Mouse (Mus musculus): ENCODE data around the gene Cyth1. TPM values are rescaled to one million over a fixed set of nuclear protein-coding genes. Genes with fewer than 3 reads are reported as not detected.

The Cyth1 gene
- total and polyA plus RNA-seq, 3 experiments, result 49.7 to 108 (median 79.7) TPM

DNA sequence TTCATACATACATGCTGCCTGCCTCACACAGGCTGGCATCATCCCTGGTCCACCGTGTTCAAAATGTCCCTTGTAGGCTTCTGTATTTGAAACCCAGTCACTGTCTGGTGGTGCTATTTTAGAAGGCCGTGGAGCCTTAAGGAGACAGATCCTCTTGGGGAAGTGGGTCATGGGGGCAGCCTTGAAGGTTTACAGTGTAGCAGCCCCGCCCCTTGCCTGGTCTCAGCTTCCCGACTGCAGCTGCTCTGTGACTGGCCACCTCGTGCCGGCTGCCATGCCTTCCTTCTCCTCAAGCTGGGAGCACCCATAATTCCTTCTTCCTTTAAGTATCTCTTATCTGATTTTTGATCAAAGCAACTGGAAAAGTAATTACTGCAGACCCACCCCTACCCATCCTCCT lies 113.1 kb downstream of the Cyth1 start:
- dilution Hi-C loops (cut with MboI; ENCODE audit: extremely low pct_ligation_motif_present, extremely low pct_unique_long_range_greater_than_20kb, low sequenced_read_pairs), result no loop called here
- TF ChIP-seq PAX5 (IDR thresholded peaks at IDR 0.05; ENCODE audit: low read length), result no peak
- no peak for TF ChIP-seq SIN3A (IDR thresholded peaks at IDR 0.05; ENCODE audit: low read length)
- no peak for TF ChIP-seq GABPA (IDR thresholded peaks at IDR 0.05; ENCODE audit: insufficient replicate concordance, low read depth, low read length)
- no peak for TF ChIP-seq JUND (conservative IDR thresholded peaks at IDR 0.05; ENCODE audit: low read depth, low read length)
- TF ChIP-seq EP300 (IDR thresholded peaks at IDR 0.05; ENCODE audit: low read length), result no peak
- no peak for TF ChIP-seq TBP (conservative IDR thresholded peaks at IDR 0.05; ENCODE audit: low read depth, low read length)
- TF ChIP-seq RCOR1 (conservative IDR thresholded peaks at IDR 0.05; ENCODE audit: low read depth, low read length), result no peak
- no peak for TF ChIP-seq ZMIZ1 (IDR thresholded peaks at IDR 0.05; ENCODE audit: low read depth, low read length)

GRCm38 (mm10) chr11:118133752-118134169 lies 114.6 kb downstream of the Cyth1 start:
- H3K9me3 ChIP-seq (replicated peaks; ENCODE audit: low read length), result peaks cover 8% of the 10 kb centered on the region
- H3K36me3 ChIP-seq (replicated peaks in 1 of 2; ENCODE audit: control insufficient read depth in 1 of 2, insufficient read depth in 1 of 2, low read length in 1 of 2), result no peaks in the 10 kb centered on the region
- DNase-seq (ENCODE audit: extremely low read depth), result no peak
- in situ Hi-C loops (cut with MboI; ENCODE audit: low pct_ligation_motif_present, low pct_unique_long_range_greater_than_20kb, low sequenced_read_pairs), result no loop called here
- TF ChIP-seq NELFE (IDR thresholded peaks at IDR 0.05; ENCODE audit: low read depth, low read length), result no peak
- dilution Hi-C loops (cut with MboI; ENCODE audit: extremely low pct_ligation_motif_present, extremely low pct_unique_long_range_greater_than_20kb, low sequenced_read_pairs), result no loop called here
- H3K4me3 ChIP-seq (replicated peaks in 1 of 3; ENCODE audit: low read depth in 2 of 3, low read length in 2 of 3, poor library complexity in 1 of 3), result no peak overlapping the region
- no peak overlapping the region for H3K4me2 ChIP-seq (ENCODE audit: insufficient read depth, low read depth, poor library complexity, severe bottlenecking)
- H3K4me1 ChIP-seq (ENCODE audit: control insufficient read depth in 1 of 2, insufficient read depth in 2 of 2), result peaks cover 11 to 47% of the 10 kb centered on the region in 2 experiments
- H3K9ac ChIP-seq (ENCODE audit: insufficient read depth, low read depth), result no peak overlapping the region
- no peaks in the 10 kb centered on the region for H3K79me2 ChIP-seq (replicated peaks; ENCODE audit: control insufficient read depth, extremely low read depth, insufficient read depth, poor library complexity, severe bottlenecking)
- no peaks in the 10 kb centered on the region for H3K27me3 ChIP-seq (replicated peaks)
- no peak overlapping the region for H3K27ac ChIP-seq (ENCODE audit: insufficient read depth, low read depth)

More for the DNA sequence above, 113.1 kb downstream of the Cyth1 start:
- in situ Hi-C loops (cut with MboI; ENCODE audit: low pct_ligation_motif_present, low pct_unique_long_range_greater_than_20kb, low sequenced_read_pairs), result no loop called here
- Histone ChIP-seq H3K4me2 (ENCODE audit: insufficient read depth, low read depth, poor library complexity, severe bottlenecking) (no peak overlapping the region), H3K27ac (ENCODE audit: insufficient read depth, low read depth) (no peak overlapping the region), H3K27me3 (replicated peaks) (no peaks in the 10 kb centered on the region), H3K9me3 (replicated peaks; ENCODE audit: low read length) (peaks cover 11% of the 10 kb centered on the region), H3K36me3 (replicated peaks in 1 of 2; ENCODE audit: control insufficient read depth in 1 of 2, insufficient read depth in 1 of 2, low read length in 1 of 2) (no peaks in the 10 kb centered on the region), H3K4me3 (replicated peaks in 1 of 3; ENCODE audit: low read depth in 2 of 3, low read length in 2 of 3, poor library complexity in 1 of 3) (no peak overlapping the region), H3K9ac (ENCODE audit: insufficient read depth, low read depth) (no peak overlapping the region), H3K79me2 (replicated peaks; ENCODE audit: control insufficient read depth, extremely low read depth, insufficient read depth, poor library complexity, severe bottlenecking) (no peaks in the 10 kb centered on the region), H3K4me1 (ENCODE audit: control insufficient read depth in 1 of 2, insufficient read depth in 2 of 2) (peaks cover 6 to 34% of the 10 kb centered on the region in 2 experiments)
- DNase-seq (ENCODE audit: extremely low read depth), result no peak

GRCm38 (mm10) chr11:118133133-118133751 lies 115.2 kb downstream of the Cyth1 start:
- H3K4me1 ChIP-seq (ENCODE audit: control insufficient read depth in 1 of 2, insufficient read depth in 2 of 2), result peaks cover 11 to 47% of the 10 kb centered on the region in 2 experiments
- DNase-seq (ENCODE audit: extremely low read depth), result no peak
- dilution Hi-C loops (cut with MboI; ENCODE audit: extremely low pct_ligation_motif_present, extremely low pct_unique_long_range_greater_than_20kb, low sequenced_read_pairs), result no loop called here
- H3K4me3 ChIP-seq (replicated peaks in 1 of 3; ENCODE audit: low read depth in 2 of 3, low read length in 2 of 3, poor library complexity in 1 of 3), result no peak overlapping the region
- no peak overlapping the region for H3K27ac ChIP-seq (ENCODE audit: insufficient read depth, low read depth)
- in situ Hi-C loops (cut with MboI; ENCODE audit: low pct_ligation_motif_present, low pct_unique_long_range_greater_than_20kb, low sequenced_read_pairs), result no loop called here
- TF ChIP-seq CHD1 (IDR thresholded peaks at IDR 0.05; ENCODE audit: low read depth, low read length), result no peak
- TF ChIP-seq ZNF384 (IDR thresholded peaks at IDR 0.05; ENCODE audit: low read depth, low read length), result no peak
- peak; percentile 75 for TF ChIP-seq HCFC1 (IDR thresholded peaks at IDR 0.05; ENCODE audit: low read depth, low read length)
- TF ChIP-seq MAFK (IDR thresholded peaks at IDR 0.05; ENCODE audit: insufficient replicate concordance, low read length), result no peak
- no peak for TF ChIP-seq MYC (IDR thresholded peaks at IDR 0.05; ENCODE audit: low read depth, low read length)
- no peak for TF ChIP-seq UBTF (IDR thresholded peaks at IDR 0.05; ENCODE audit: low read depth, low read length)
- no peak for TF ChIP-seq IRF4 (IDR thresholded peaks at IDR 0.05; ENCODE audit: low read depth, low read length)
- H3K27me3 ChIP-seq (replicated peaks), result no peaks in the 10 kb centered on the region
- H3K36me3 ChIP-seq (replicated peaks in 1 of 2; ENCODE audit: control insufficient read depth in 1 of 2, insufficient read depth in 1 of 2, low read length in 1 of 2), result no peaks in the 10 kb centered on the region
- H3K9ac ChIP-seq (ENCODE audit: insufficient read depth, low read depth), result no peak overlapping the region
- no peak overlapping the region for H3K4me2 ChIP-seq (ENCODE audit: insufficient read depth, low read depth, poor library complexity, severe bottlenecking)
- H3K79me2 ChIP-seq (replicated peaks; ENCODE audit: control insufficient read depth, extremely low read depth, insufficient read depth, poor library complexity, severe bottlenecking), result no peaks in the 10 kb centered on the region
- peaks cover 3% of the 10 kb centered on the region for H3K9me3 ChIP-seq (replicated peaks; ENCODE audit: low read length)
